Comparison of ENCODE assay signal across 9 mouse cellular contexts in the genomic region with DNA sequence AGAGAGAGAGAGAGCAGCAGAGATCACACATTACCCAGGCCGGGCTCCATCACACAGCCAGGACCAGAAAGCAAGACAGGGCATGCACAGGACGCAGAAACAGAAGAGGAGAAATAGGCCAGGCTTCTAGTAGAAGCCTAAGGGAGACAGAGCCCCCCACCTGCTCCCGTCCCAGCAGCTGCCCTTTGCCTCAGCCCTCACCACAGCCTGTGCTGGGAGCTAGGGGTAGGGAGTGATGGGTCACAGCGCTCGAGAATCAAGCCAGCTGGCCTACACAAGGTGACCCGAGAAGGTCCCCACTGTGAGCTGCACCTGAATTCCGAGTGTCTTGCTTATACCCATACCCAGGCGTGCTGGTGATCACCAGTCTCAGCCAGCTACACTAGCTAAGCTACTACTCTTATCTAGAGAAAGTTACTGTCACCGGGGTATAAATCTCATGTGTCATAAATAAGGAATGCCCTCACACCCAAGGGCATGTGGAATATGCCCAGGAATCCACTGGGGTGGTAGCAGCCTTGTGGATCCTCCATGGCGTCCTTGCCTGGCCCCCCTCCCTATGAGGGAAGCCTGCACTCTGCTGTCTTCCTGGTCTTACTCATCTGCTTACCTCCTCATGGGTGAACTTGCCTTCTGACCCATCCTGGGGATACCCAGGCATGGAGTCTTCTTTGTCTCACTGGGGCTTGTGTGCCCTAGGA.
DNase-seq lines count a peak whose midpoint lies in the region; ATAC-seq and TF ChIP-seq lines count a peak whose summit lies in the region.
"Had no signal": no experiment of that assay in that cellular context is flagged by ENCODE, and none has a peak within 500 bp of the region (broad histone marks: within the 10 kb centered on the region; RNA-seq: fewer than 3 reads in every experiment).

No protein-coding gene starts in this region.

- H3K4me2 ChIP-seq in heart, embryonic 13.5 days, result peak overlapping the region; percentile 36
- no peak overlapping the region for H3K4me2 ChIP-seq in forebrain, postnatal 0 days (ENCODE audit: low read depth)
- no peak overlapping the region for H3K4me2 ChIP-seq in midbrain, embryonic 14.5 days (ENCODE audit: low read length)

- ATAC-seq in heart, embryonic 13.5 days (ENCODE audit: extremely low read depth, insufficient number of reproducible peaks, low FRiP score, low TSS enrichment), result no peak
- no peak for ATAC-seq in forebrain, postnatal 0 days
- ATAC-seq in midbrain, embryonic 14.5 days (ENCODE audit: low FRiP score, low TSS enrichment), result no peak; the same call in 1 of the 2 replicates
- ATAC-seq in inflammation-experienced regulatory T-cells, adult 6 months, result no peak

- no peaks in the 10 kb centered on the region for H3K27me3 ChIP-seq in heart, embryonic 13.5 days (replicated peaks)
- no peaks in the 10 kb centered on the region for H3K27me3 ChIP-seq in embryonic facial prominence, embryonic 10.5 days (replicated peaks; ENCODE audit: low read depth, poor library complexity, severe bottlenecking)
- H3K27me3 ChIP-seq in forebrain, postnatal 0 days (ENCODE audit: insufficient read depth, low read length), result no peaks in the 10 kb centered on the region
- H3K27me3 ChIP-seq in midbrain, embryonic 14.5 days (ENCODE audit: control insufficient read depth, insufficient read depth, low read length), result no peaks in the 10 kb centered on the region

- 51% methylated on average over 10 of the region's 10 CpGs for WGBS in heart, embryonic 13.5 days
- WGBS in embryonic facial prominence, embryonic 10.5 days, result 85% methylated on average over 10 of the region's 10 CpGs
- WGBS in forebrain, postnatal 0 days, result 75% methylated on average over 10 of the region's 10 CpGs
- 85% methylated on average over 10 of the region's 10 CpGs for WGBS in midbrain, embryonic 14.5 days

- DNase-seq in heart, adult 9 months (ENCODE audit: low spot score in 2 of 2), result no peak
- DNase-seq in embryonic facial prominence, embryonic 10.5 days (ENCODE audit: low spot score), result no peak
- no peak for DNase-seq in forebrain, postnatal 0 days
- no peak for DNase-seq in midbrain, embryonic 14.5 days
- no peak for DNase-seq in embryo, embryonic 10 days (ENCODE audit: low spot score)
- DNase-seq in frontal cortex, postnatal 36 days (ENCODE audit: low spot score in 2 of 2), result no peak

- peak overlapping the region; percentile 25; the same call in 1 of the 2 replicates for H3K9ac ChIP-seq in heart, embryonic 13.5 days
- H3K9ac ChIP-seq in forebrain, postnatal 0 days, result 0 out of 2 replicates have a peak overlapping the region, but pooled peaks have one; percentile 10
- H3K9ac ChIP-seq in midbrain, embryonic 14.5 days (replicated peaks; ENCODE audit: low read length), result no peak overlapping the region

- H3K36me3 ChIP-seq in heart, embryonic 13.5 days, result no peaks in the 10 kb centered on the region
- H3K36me3 ChIP-seq in embryonic facial prominence, embryonic 10.5 days (replicated peaks), result peaks cover 40% of the 10 kb centered on the region
- H3K36me3 ChIP-seq in forebrain, postnatal 0 days (ENCODE audit: insufficient read depth), result peaks cover 54% of the 10 kb centered on the region
- H3K36me3 ChIP-seq in midbrain, embryonic 14.5 days (ENCODE audit: control insufficient read depth, insufficient read depth, low read length), result peaks cover 65% of the 10 kb centered on the region

- no peak for TF ChIP-seq CTCF in forebrain, postnatal 0 days (IDR thresholded peaks at IDR 0.05; ENCODE audit: low read depth)

- peak overlapping the region; percentile 69 for H3K27ac ChIP-seq in heart, embryonic 13.5 days (replicated peaks)
- H3K27ac ChIP-seq in embryonic facial prominence, embryonic 10.5 days (replicated peaks), result peak overlapping the region; percentile 81
- peak overlapping the region; percentile 62 for H3K27ac ChIP-seq in forebrain, postnatal 0 days (ENCODE audit: low read depth, low read length)
- peak overlapping the region; percentile 20 for H3K27ac ChIP-seq in midbrain, embryonic 14.5 days (replicated peaks; ENCODE audit: low read depth, low read length)

- no peak overlapping the region for H3K4me3 ChIP-seq in heart, embryonic 13.5 days
- peak overlapping the region; percentile 13; the same call in 1 of the 2 replicates for H3K4me3 ChIP-seq in embryonic facial prominence, embryonic 10.5 days
- no peak overlapping the region for H3K4me3 ChIP-seq in forebrain, postnatal 0 days (ENCODE audit: low read depth, low read length)
- H3K4me3 ChIP-seq in midbrain, embryonic 14.5 days (replicated peaks; ENCODE audit: low read depth, low read length), result no peak overlapping the region

- H3K9me3 ChIP-seq in heart, embryonic 13.5 days, result no peaks in the 10 kb centered on the region
- H3K9me3 ChIP-seq in embryonic facial prominence, embryonic 10.5 days, result no peaks in the 10 kb centered on the region
- no peaks in the 10 kb centered on the region for H3K9me3 ChIP-seq in forebrain, postnatal 0 days (ENCODE audit: low read length)
- no peaks in the 10 kb centered on the region for H3K9me3 ChIP-seq in midbrain, embryonic 14.5 days (ENCODE audit: control insufficient read depth, low read length)
- H3K9me3 ChIP-seq: G1E had no signal

- H3K4me1 ChIP-seq in heart, embryonic 13.5 days, result peaks cover 59% of the 10 kb centered on the region
- H3K4me1 ChIP-seq in embryonic facial prominence, embryonic 10.5 days, result peaks cover 49% of the 10 kb centered on the region
- H3K4me1 ChIP-seq in forebrain, postnatal 0 days (ENCODE audit: insufficient read depth), result peaks cover 4% of the 10 kb centered on the region; the same call in 1 of the 2 replicates
- 0 out of 2 replicates have a peak, but pooled peaks cover 8% of the 10 kb centered on the region for H3K4me1 ChIP-seq in midbrain, embryonic 14.5 days (ENCODE audit: control insufficient read depth, insufficient read depth, low read length)

Comparison
In these comparisons a context has a peak if more than half of its experiments do, and no peak if none do; other contexts are left out.
1. H3K27ac ChIP-seq: peak in every context shown above with its lines; median percentile 81 in embryonic facial prominence, embryonic 10.5 days; 69 in heart, embryonic 13.5 days; 62 in forebrain, postnatal 0 days; 20 in midbrain, embryonic 14.5 days.